8 mouse cellular contexts compared by ENCODE assay signal in genomic region chr4:151044037-151044943, GRCm38 (mm10). TPM values are rescaled to one million over a fixed set of nuclear protein-coding genes. Genes with fewer than 3 reads are reported as not detected.
DNase-seq lines count a peak whose midpoint lies in the region; ATAC-seq lines count a peak whose summit lies in the region.

Gene Per3 (minus strand): TSS chr4:151044665.

- H3K27ac ChIP-seq in heart, embryonic 14.5 days (replicated peaks in 1 of 2; ENCODE audit: control insufficient read depth in 1 of 2, insufficient read depth in 1 of 2, low read depth in 2 of 2, low read length in 2 of 2): peak within 1 kb of the TSS; percentile 68 to 70
- peak within 1 kb of the TSS; percentile 43 for H3K27ac ChIP-seq in liver, embryonic 13.5 days
- peak within 1 kb of the TSS; percentile 52; the same call in 1 of the 2 replicates for H3K27ac ChIP-seq in stomach, embryonic 16.5 days (ENCODE audit: low read length)

- DNase-seq in c-Kit-negative CD71-positive TER-119-positive erythroid progenitor cells, embryonic 14.5 days (ENCODE audit: low read depth, low spot score): peak; percentile 81
- peak; percentile 86 for DNase-seq in fibroblast of lung, adult 2 months (ENCODE audit: low read depth)
- DNase-seq in kidney, postnatal 14 days: peak; percentile 100
- DNase-seq in liver, embryonic 13.5 days: peak; percentile 94
- DNase-seq in neural tube, embryonic 10.5 days (ENCODE audit: extremely low spot score, low spot score): peak; percentile 97

- peak within 1 kb of the TSS; percentile 78 for H3K9ac ChIP-seq in heart, embryonic 14.5 days (ENCODE audit: low read length)
- H3K9ac ChIP-seq in liver, embryonic 13.5 days: peak within 1 kb of the TSS; percentile 77
- peak within 1 kb of the TSS; percentile 74 for H3K9ac ChIP-seq in stomach, embryonic 16.5 days (ENCODE audit: low read length)

- ATAC-seq in CD4-positive, CD25-positive, alpha-beta regulatory T cell, adult 4 months: peak; percentile 83
- peak; percentile 96 for ATAC-seq in heart, embryonic 14.5 days (ENCODE audit: insufficient number of reproducible peaks, insufficient read depth, low FRiP score, low read depth)
- peak; percentile 96 for ATAC-seq in liver, embryonic 13.5 days (ENCODE audit: low read depth)
- peak; percentile 99 for ATAC-seq in stomach, embryonic 16.5 days (ENCODE audit: insufficient read depth, low FRiP score)

- H3K4me3 ChIP-seq in heart, embryonic 14.5 days (ENCODE audit: control insufficient read depth in 1 of 2, insufficient read depth in 1 of 2, low read depth in 1 of 2, low read length in 2 of 2): peak within 1 kb of the TSS; percentile 58 to 78
- H3K4me3 ChIP-seq in liver, embryonic 13.5 days (replicated peaks): peak within 1 kb of the TSS; percentile 66
- peak within 1 kb of the TSS; percentile 71 for H3K4me3 ChIP-seq in stomach, embryonic 16.5 days (replicated peaks; ENCODE audit: low read length)

- WGBS in heart, embryonic 14.5 days: under 1% methylated on average over 79 of the region's 79 CpGs
- under 1% methylated on average over 79 of the region's 79 CpGs for WGBS in liver, embryonic 13.5 days (ENCODE audit: insufficient replicate concordance)
- under 1% methylated on average over 79 of the region's 79 CpGs for WGBS in stomach, embryonic 16.5 days

- no peaks in the 10 kb centered on the region for H3K27me3 ChIP-seq in heart, embryonic 14.5 days (ENCODE audit: control insufficient read depth, insufficient read depth, low read length)
- H3K27me3 ChIP-seq in liver, embryonic 13.5 days: no peaks in the 10 kb centered on the region
- H3K27me3 ChIP-seq in stomach, embryonic 16.5 days (ENCODE audit: control insufficient read depth, insufficient read depth, low read length): no peaks in the 10 kb centered on the region

- H3K36me3 ChIP-seq in heart, embryonic 14.5 days (ENCODE audit: control insufficient read depth, insufficient read depth, low read length): peaks cover 30% of the 10 kb centered on the region
- peaks cover 24% of the 10 kb centered on the region for H3K36me3 ChIP-seq in liver, embryonic 13.5 days
- no peaks in the 10 kb centered on the region; the same call in 1 of the 2 replicates for H3K36me3 ChIP-seq in stomach, embryonic 16.5 days (ENCODE audit: control insufficient read depth, insufficient read depth, low read length)

- no peaks in the 10 kb centered on the region for H3K9me3 ChIP-seq in heart, embryonic 14.5 days (ENCODE audit: control insufficient read depth, low read length)
- H3K9me3 ChIP-seq in liver, embryonic 13.5 days (replicated peaks): no peaks in the 10 kb centered on the region
- no peaks in the 10 kb centered on the region for H3K9me3 ChIP-seq in stomach, embryonic 16.5 days (replicated peaks; ENCODE audit: control insufficient read depth, low read length)

- H3K4me1 ChIP-seq in heart, embryonic 14.5 days (ENCODE audit: control insufficient read depth in 2 of 2, insufficient read depth in 2 of 2, low read length in 2 of 2): peaks cover 7 to 21% of the 10 kb centered on the region in 2 experiments
- peaks cover 27% of the 10 kb centered on the region for H3K4me1 ChIP-seq in liver, embryonic 13.5 days (replicated peaks)
- 0 out of 2 replicates have a peak, but pooled peaks cover 11% of the 10 kb centered on the region for H3K4me1 ChIP-seq in stomach, embryonic 16.5 days (ENCODE audit: control insufficient read depth, insufficient read depth, low read length)

- H3K4me2 ChIP-seq in heart, embryonic 14.5 days (ENCODE audit: low read length): peak within 1 kb of the TSS; percentile 93
- H3K4me2 ChIP-seq in liver, embryonic 13.5 days: peak within 1 kb of the TSS; percentile 99
- peak within 1 kb of the TSS; percentile 99 for H3K4me2 ChIP-seq in stomach, embryonic 16.5 days (ENCODE audit: low read depth, low read length)

RNA-seq across cellular contexts. Expression of gene Per3, which starts in this region (rescaled TPM):
- polyA plus RNA-seq in CD4-positive, CD25-positive, alpha-beta regulatory T cell, adult 4 months (2017; shearing (Covaris generic)): 1 to 10 TPM; 4.7 to 5.2 TPM
- 10.4 and 11.3 TPM in 2 replicates for polyA plus RNA-seq in heart, embryonic 14.5 days (2014; fragmentation: Nextera tagmentation; extraction: Ambion mirVana)
- 2.6 and 2.7 TPM in 2 replicates for polyA plus RNA-seq in liver, embryonic 13.5 days (2015; fragmentation: Nextera tagmentation; extraction: Ambion mirVana)
- polyA plus RNA-seq in stomach, embryonic 16.5 days (2015; fragmentation: Nextera tagmentation; extraction: Ambion mirVana): 5.6 and 5.9 TPM in 2 replicates

Comparison
In these comparisons a context has a peak if more than half of its experiments do, and no peak if none do; other contexts are left out.
1. Peak in every context shown above with its lines: DNase-seq, ATAC-seq, H3K4me3 ChIP-seq and H3K27ac ChIP-seq.